Mouse (Mus musculus): ENCODE data around the gene Arhgap22.

DNA sequence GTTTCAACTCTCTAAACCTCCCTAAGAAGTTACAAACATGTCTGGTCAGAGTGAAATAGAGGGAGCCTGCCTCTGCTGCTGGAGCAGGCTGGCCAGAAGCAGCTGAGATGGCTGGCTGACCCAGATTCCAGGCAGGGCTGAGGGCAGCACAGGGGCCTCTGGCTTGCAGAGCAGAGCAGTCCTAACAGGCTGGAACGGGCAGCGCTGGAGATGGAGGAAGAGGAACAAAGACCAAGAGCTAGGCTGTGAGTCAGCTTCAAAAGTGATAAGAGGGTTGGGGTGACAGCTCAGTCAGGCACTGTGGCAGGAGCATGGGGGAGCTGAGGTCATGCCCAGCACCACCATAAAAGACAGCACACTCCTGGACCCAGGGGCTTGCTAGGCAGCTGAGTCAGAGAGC is 62.4 kb downstream of the Arhgap22 start:
- no peak for TF ChIP-seq CTCF (IDR thresholded peaks at IDR 0.05; ENCODE audit: low read depth, low read length)
- TF ChIP-seq POLR2A (IDR thresholded peaks at IDR 0.05; ENCODE audit: borderline replicate concordance, low read depth, low read length), result no peak
